Mouse (Mus musculus) forebrain, embryonic 12.5 days (tissue): ENCODE measurements around the gene Dock3. TPM values are rescaled to one million over a fixed set of nuclear protein-coding genes. Genes with fewer than 3 reads are reported as not detected.

ENCODE experiments used
- ATAC-seq: fragments of 200-750 bp; cut with Nextera tagmentation; 2 replicates; pipeline ENCODE4 v1.8.0; 2017; ENCODE audit warnings: moderate TSS enrichment; ENCODE audit not compliant: low FRiP score
- H3K27ac ChIP-seq: fragments of 300-500 bp; sonication (generic); 2 replicates; pipeline ENCODE4 v1.5.1; 2016; ENCODE audit warnings: mild to moderate bottlenecking
- H3K27me3 ChIP-seq: fragments of 300-500 bp; sonication (generic); 2 replicates; pipeline ENCODE4 v1.6.1; 2016; ENCODE audit warnings: mild to moderate bottlenecking
- H3K36me3 ChIP-seq: fragments of 300-500 bp; sonication (generic); replicated peaks from 2 replicates; pipeline ENCODE4 v1.6.1; 2016; ENCODE audit warnings: mild to moderate bottlenecking
- H3K4me1 ChIP-seq: fragments of 300-500 bp; sonication (generic); 2 replicates; pipeline ENCODE4 v1.6.1; 2016
- H3K4me2 ChIP-seq: fragments of 300-500 bp; sonication (generic); 2 replicates; pipeline ENCODE4 v1.6.1; 2016; ENCODE audit warnings: mild to moderate bottlenecking, moderate library complexity
- H3K4me3 ChIP-seq: fragments of 300-500 bp; sonication (generic); replicated peaks from 2 replicates; pipeline ENCODE4 v1.5.1; 2016; ENCODE audit warnings: mild to moderate bottlenecking
- H3K9ac ChIP-seq: fragments of 300-500 bp; sonication (generic); 2 replicates; pipeline ENCODE4 v1.6.1; 2016; ENCODE audit warnings: mild to moderate bottlenecking
- H3K9me3 ChIP-seq: fragments of 300-500 bp; sonication (generic); 2 replicates; pipeline ENCODE4 v1.6.1; 2016
- WGBS: fragments of 180-500 bp; shearing (Covaris S2); methylation state at CpG from one replicate; pipeline ENCODE4 v1.1.7; 2016; 5-methylcytosine and 5-hydroxymethylcytosine counted together
- polyA plus RNA-seq: library from polyadenylated mRNA; unstranded; fragments of >200 nt; fragmentation: Nextera tagmentation; extraction: Ambion mirVana; gene quantifications from 2 replicates; pipeline ENCODE4 v1.2.1, GENCODE M21; 2016

Dock3 gene
- polyA plus RNA-seq, 1 experiment from 2014 or later, result 13.8 TPM

DNA sequence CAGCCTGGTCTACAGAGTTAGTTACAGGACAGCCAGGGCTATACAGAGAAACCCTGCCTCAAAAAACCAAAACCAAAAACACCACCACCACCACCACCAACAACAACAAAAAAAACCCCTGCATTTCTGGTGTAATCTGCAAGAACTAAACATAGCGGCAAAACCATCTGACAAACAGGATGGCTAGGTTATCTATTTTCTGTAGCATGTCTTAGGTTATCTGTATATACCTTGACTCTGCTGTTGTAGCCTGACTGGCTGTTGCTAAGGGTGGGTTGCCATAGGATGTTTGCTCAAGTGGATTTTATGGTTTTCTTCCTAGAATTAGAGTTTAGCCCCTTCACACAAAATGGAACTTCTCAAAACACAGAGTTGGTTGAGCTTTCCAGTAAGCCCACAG is 38.1 kb upstream of the Dock3 start:
- no peaks in the 10 kb centered on the region for H3K4me1 ChIP-seq
- WGBS, result 97% methylated on average over 1 of the region's 1 CpGs

GRCm38 (mm10) chr9:107267721-107268402 is 36.2 kb upstream of the Dock3 start:
- no peak overlapping the region for H3K27ac ChIP-seq
- no peak overlapping the region for H3K9ac ChIP-seq
- no peaks in the 10 kb centered on the region for H3K27me3 ChIP-seq
- ATAC-seq, result no peak
- 65% methylated on average over 4 of the region's 4 CpGs for WGBS
- H3K4me1 ChIP-seq, result no peaks in the 10 kb centered on the region
- H3K36me3 ChIP-seq, result no peaks in the 10 kb centered on the region
- no peak overlapping the region for H3K4me2 ChIP-seq
- no peak overlapping the region for H3K4me3 ChIP-seq
- H3K9me3 ChIP-seq, result no peaks in the 10 kb centered on the region

More for the DNA sequence above, 38.1 kb upstream of the Dock3 start:
- Histone ChIP-seq H3K9me3 (no peaks in the 10 kb centered on the region), H3K4me3 (no peak overlapping the region), H3K9ac (no peak overlapping the region), H3K4me2 (no peak overlapping the region), H3K27ac (no peak overlapping the region), H3K36me3 (no peaks in the 10 kb centered on the region), H3K27me3 (no peaks in the 10 kb centered on the region)
- ATAC-seq, result no peak

DNA sequence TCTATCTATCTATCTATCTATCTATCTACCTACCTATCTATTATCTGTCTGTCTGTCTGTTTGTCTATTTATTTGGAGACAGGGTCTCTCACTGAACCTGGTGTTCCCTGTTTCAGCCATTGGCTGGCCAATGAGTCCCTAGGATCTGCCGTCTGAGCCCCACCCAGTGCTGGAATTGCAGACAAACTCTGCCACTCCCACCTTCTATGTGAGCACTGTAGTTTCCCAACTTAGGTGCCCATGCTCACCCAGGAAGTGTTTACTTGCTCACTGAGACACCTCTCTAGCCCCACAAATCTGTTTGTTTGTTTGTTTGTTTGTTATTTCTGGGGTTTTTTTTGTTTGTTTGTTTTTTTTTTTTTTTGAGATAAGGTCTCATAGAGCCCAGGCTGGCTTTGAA is 35.3 kb upstream of the Dock3 start:
- no peaks in the 10 kb centered on the region for H3K9me3 ChIP-seq
- H3K36me3 ChIP-seq, result no peaks in the 10 kb centered on the region
- WGBS, result 88% methylated on average over 1 of the region's 1 CpGs
- H3K4me1 ChIP-seq, result 0 out of 2 replicates have a peak, but pooled peaks cover 3% of the 10 kb centered on the region
- no peak overlapping the region for H3K4me2 ChIP-seq
- no peak overlapping the region for H3K9ac ChIP-seq
- no peak overlapping the region for H3K4me3 ChIP-seq
- no peak for ATAC-seq
- no peak overlapping the region for H3K27ac ChIP-seq
- H3K27me3 ChIP-seq, result no peaks in the 10 kb centered on the region

GRCm38 (mm10) chr9:107264731-107265130 is 33.0 kb upstream of the Dock3 start:
- ATAC-seq, result no peak
- Histone ChIP-seq H3K9me3 (no peaks in the 10 kb centered on the region), H3K9ac (no peak overlapping the region), H3K4me2 (no peak overlapping the region), H3K27ac (no peak overlapping the region), H3K4me1 (0 out of 2 replicates have a peak, but pooled peaks cover 3% of the 10 kb centered on the region), H3K4me3 (no peak overlapping the region), H3K36me3 (no peaks in the 10 kb centered on the region), H3K27me3 (no peaks in the 10 kb centered on the region)
- whole genome bisulfite sequencing, result 73% methylated on average over 3 of the region's 3 CpGs

DNA sequence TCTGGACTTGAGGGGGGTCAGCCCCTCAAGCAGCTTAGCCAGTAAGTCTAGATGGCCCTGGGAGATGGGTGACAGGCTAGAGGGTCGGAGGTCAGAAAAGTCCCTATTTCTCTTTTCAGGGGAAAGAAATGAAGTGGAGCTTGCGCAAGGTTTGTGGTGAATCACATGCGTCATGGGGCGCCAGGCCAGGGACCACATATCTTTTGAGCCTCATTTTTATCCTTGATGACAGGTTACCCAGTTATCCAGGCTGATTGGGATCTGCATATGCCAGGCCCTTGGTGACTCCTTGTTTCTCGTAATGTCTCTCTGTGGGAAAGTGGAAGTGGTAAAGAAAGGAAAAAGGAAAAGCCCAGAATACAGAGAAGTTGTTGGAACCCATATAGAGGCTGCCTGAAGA is 32.2 kb upstream of the Dock3 start:
- no peaks in the 10 kb centered on the region for H3K27me3 ChIP-seq
- 90% methylated on average over 5 of the region's 5 CpGs for WGBS
- H3K9me3 ChIP-seq, result no peaks in the 10 kb centered on the region
- ATAC-seq, result no peak
- no peak overlapping the region for H3K4me3 ChIP-seq
- 0 out of 2 replicates have a peak, but pooled peaks cover 3% of the 10 kb centered on the region for H3K4me1 ChIP-seq
- no peak overlapping the region for H3K9ac ChIP-seq
- no peak overlapping the region for H3K27ac ChIP-seq
- no peaks in the 10 kb centered on the region for H3K36me3 ChIP-seq
- no peak overlapping the region for H3K4me2 ChIP-seq

- 0 out of 2 replicates have a peak, but pooled peaks cover 3% of the 10 kb centered on the region for H3K4me1 ChIP-seq
- ATAC-seq, result no peak
- no peaks in the 10 kb centered on the region for H3K9me3 ChIP-seq
- H3K36me3 ChIP-seq, result no peaks in the 10 kb centered on the region
- H3K4me2 ChIP-seq, result no peak overlapping the region
- 81% methylated on average over 7 of the region's 7 CpGs for WGBS
- no peak overlapping the region for H3K4me3 ChIP-seq
- H3K27ac ChIP-seq, result no peak overlapping the region
- no peak overlapping the region for H3K9ac ChIP-seq
- H3K27me3 ChIP-seq, result no peaks in the 10 kb centered on the region
Observed at GRCm38 (mm10) chr9:107262375-107262774, 30.7 kb upstream of the Dock3 start.

- ATAC-seq, result no peak
- no peak overlapping the region for H3K4me2 ChIP-seq
- H3K4me3 ChIP-seq, result no peak overlapping the region
- H3K27ac ChIP-seq, result no peak overlapping the region
- H3K9ac ChIP-seq, result no peak overlapping the region
- H3K9me3 ChIP-seq, result no peaks in the 10 kb centered on the region
- 0 out of 2 replicates have a peak, but pooled peaks cover 3% of the 10 kb centered on the region for H3K4me1 ChIP-seq
- WGBS, result 84% methylated on average over 6 of the region's 6 CpGs
- H3K27me3 ChIP-seq, result no peaks in the 10 kb centered on the region
- no peaks in the 10 kb centered on the region for H3K36me3 ChIP-seq
Observed at GRCm38 (mm10) chr9:107261792-107262191, 30.1 kb upstream of the Dock3 start.

- 77% methylated on average over 8 of the region's 8 CpGs for WGBS
- no peak overlapping the region for H3K4me2 ChIP-seq
- H3K27me3 ChIP-seq, result no peaks in the 10 kb centered on the region
- no peaks in the 10 kb centered on the region for H3K9me3 ChIP-seq
- H3K36me3 ChIP-seq, result no peaks in the 10 kb centered on the region
- no peak overlapping the region for H3K4me3 ChIP-seq
- no peak overlapping the region for H3K9ac ChIP-seq
- no peak for ATAC-seq
- no peak overlapping the region for H3K27ac ChIP-seq
- peaks cover 8% of the 10 kb centered on the region; the same call in 1 of the 2 replicates for H3K4me1 ChIP-seq
Observed at GRCm38 (mm10) chr9:107260836-107261235, 29.1 kb upstream of the Dock3 start.

DNA sequence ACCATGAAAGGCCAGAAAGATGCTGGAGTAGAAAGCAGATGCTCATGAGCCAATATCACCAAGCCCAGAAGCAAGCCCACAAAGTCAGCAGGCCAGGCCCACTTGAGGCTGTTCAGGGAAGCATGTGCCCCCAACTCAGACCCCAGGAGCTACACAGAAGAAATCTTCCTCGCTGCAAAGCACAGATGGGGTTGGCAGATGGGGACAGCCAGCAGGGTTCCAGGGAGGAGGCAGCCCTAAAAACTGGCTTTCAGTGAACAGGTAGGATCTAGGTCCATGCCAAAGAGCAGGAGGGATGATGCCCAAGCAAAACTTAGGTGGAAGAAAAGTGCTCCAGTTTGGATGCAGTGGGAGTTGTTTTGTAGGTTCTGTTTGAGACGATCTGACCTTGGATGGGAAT is 28.7 kb upstream of the Dock3 start:
- Histone ChIP-seq H3K36me3 (no peaks in the 10 kb centered on the region), H3K4me3 (no peak overlapping the region), H3K27me3 (no peaks in the 10 kb centered on the region), H3K27ac (no peak overlapping the region), H3K4me1 (peaks cover 12% of the 10 kb centered on the region), H3K9me3 (no peaks in the 10 kb centered on the region), H3K9ac (no peak overlapping the region), H3K4me2 (no peak overlapping the region)
- WGBS, result 81% methylated on average over 2 of the region's 2 CpGs
- no peak for ATAC-seq

GRCm38 (mm10) chr9:107259571-107259970 is 27.9 kb upstream of the Dock3 start:
- Histone ChIP-seq H3K9ac (no peak overlapping the region), H3K36me3 (no peaks in the 10 kb centered on the region), H3K4me3 (no peak overlapping the region), H3K9me3 (no peaks in the 10 kb centered on the region), H3K27ac (no peak overlapping the region), H3K4me1 (peaks cover 18% of the 10 kb centered on the region), H3K4me2 (no peak overlapping the region), H3K27me3 (no peaks in the 10 kb centered on the region)
- 77% methylated on average over 6 of the region's 6 CpGs for WGBS
- no peak for ATAC-seq

DNA sequence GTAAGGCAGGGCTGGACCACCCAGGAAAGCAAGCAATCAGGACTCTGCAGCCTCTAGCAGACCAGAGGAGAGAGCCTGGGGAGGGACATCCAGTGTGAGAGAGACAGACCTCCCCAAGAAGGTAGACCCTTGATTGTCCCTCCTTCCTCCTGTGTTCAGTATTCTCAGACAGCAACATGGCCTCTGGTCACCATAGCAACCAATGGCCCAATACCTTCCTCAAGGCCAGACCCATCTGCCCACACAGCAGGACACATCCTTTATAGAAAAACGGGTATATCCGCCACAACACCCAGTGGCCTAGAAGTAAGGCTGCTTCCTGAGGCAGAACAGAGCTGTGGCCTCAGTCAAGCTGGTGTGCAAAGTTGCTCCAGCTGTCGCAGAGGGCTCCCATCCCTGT is 23.9 kb upstream of the Dock3 start:
- Histone ChIP-seq H3K27me3 (no peaks in the 10 kb centered on the region), H3K4me3 (no peak overlapping the region), H3K9ac (no peak overlapping the region), H3K36me3 (no peaks in the 10 kb centered on the region), H3K27ac (peak overlapping the region; percentile 21; the same call in 1 of the 2 replicates), H3K4me1 (peaks cover 32% of the 10 kb centered on the region), H3K9me3 (no peaks in the 10 kb centered on the region), H3K4me2 (no peak overlapping the region)
- 41% methylated on average over 3 of the region's 3 CpGs for WGBS
- ATAC-seq, result peak; percentile 54; the same call in 1 of the 2 replicates

GRCm38 (mm10) chr9:107254925-107255324 is 23.2 kb upstream of the Dock3 start:
- peaks cover 32% of the 10 kb centered on the region for H3K4me1 ChIP-seq
- no peak overlapping the region for H3K4me3 ChIP-seq
- no peaks in the 10 kb centered on the region for H3K9me3 ChIP-seq
- H3K4me2 ChIP-seq, result no peak overlapping the region
- no peak for ATAC-seq
- no peak overlapping the region for H3K27ac ChIP-seq
- 90% methylated on average over 3 of the region's 3 CpGs for WGBS
- no peak overlapping the region for H3K9ac ChIP-seq
- no peaks in the 10 kb centered on the region for H3K36me3 ChIP-seq
- H3K27me3 ChIP-seq, result no peaks in the 10 kb centered on the region

DNA sequence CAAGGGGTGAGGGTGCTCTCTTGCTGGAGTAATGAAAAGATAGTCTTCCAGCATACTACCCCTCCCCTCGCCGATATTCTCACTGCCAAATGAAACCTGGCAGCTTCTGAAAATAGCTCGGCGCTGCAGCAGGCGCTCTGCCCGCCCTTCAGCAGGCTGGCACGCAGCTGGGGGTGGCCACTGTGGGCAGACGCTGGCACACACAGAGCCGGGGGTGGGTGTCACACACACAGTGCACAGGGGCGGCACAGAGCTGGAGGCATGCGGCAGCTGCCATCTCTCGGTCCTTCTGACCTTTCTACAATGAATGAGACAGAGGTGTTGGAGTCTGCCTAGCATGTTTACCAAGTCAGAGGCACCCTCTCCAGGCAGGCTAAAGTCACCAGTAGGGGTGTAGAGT is 22.8 kb upstream of the Dock3 start:
- no peaks in the 10 kb centered on the region for H3K27me3 ChIP-seq
- no peak for ATAC-seq
- H3K4me3 ChIP-seq, result no peak overlapping the region
- H3K27ac ChIP-seq, result no peak overlapping the region
- no peaks in the 10 kb centered on the region for H3K9me3 ChIP-seq
- no peaks in the 10 kb centered on the region for H3K36me3 ChIP-seq
- no peak overlapping the region for H3K4me2 ChIP-seq
- H3K4me1 ChIP-seq, result peaks cover 32% of the 10 kb centered on the region
- 77% methylated on average over 12 of the region's 12 CpGs for WGBS
- H3K9ac ChIP-seq, result no peak overlapping the region
